Mouse (Mus musculus) liver, adult 2 months (tissue): ENCODE results near the gene Fbp1. TPM values are rescaled to one million over a fixed set of nuclear protein-coding genes. Genes with fewer than 3 reads are reported as not detected.
A peak's percentile ranks its signal among the peaks of the same experiment; 100 is the strongest.
"Not testable (repeated sequence)": the region's sequence is repeated elsewhere in the genome, so short reads cannot be mapped to it uniquely, and the experiment has no call there.

Source experiments
- DNase-seq: peaks from one replicate; pipeline ENCODE4 v3.0.0-alpha.2; 2011; ENCODE audit warnings: low read depth, low spot score; ENCODE audit errors: extremely low read depth
- H3K27ac ChIP-seq: fragments of 200-500 bp; replicated peaks from 2 replicates; pipeline ENCODE4 v1.5.1; 2012; ENCODE audit warnings: low read depth, mild to moderate bottlenecking, control low read depth, inconsistent platforms, low read length; ENCODE audit not compliant: insufficient read depth
- H3K27me3 ChIP-seq: fragments of 200-500 bp; 2 replicates; pipeline ENCODE4 v1.6.1; 2012; ENCODE audit warnings: mild to moderate bottlenecking, moderate library complexity, low read length, inconsistent platforms; ENCODE audit not compliant: control insufficient read depth, insufficient read depth
- H3K36me3 ChIP-seq: fragments of 200-500 bp; 2 replicates; pipeline ENCODE4 v1.6.1; 2012; ENCODE audit warnings: low read length, inconsistent platforms; ENCODE audit not compliant: control insufficient read depth, insufficient read depth
- H3K4me1 ChIP-seq: fragments of 200-500 bp; 2 replicates; pipeline ENCODE4 v1.6.1; 2011; ENCODE audit warnings: low read length; ENCODE audit not compliant: control insufficient read depth, insufficient read depth
- H3K4me3 ChIP-seq: fragments of 200-500 bp; 2 replicates; pipeline ENCODE4 v1.5.1; 2011; ENCODE audit warnings: low read depth, mild to moderate bottlenecking, control low read depth, low read length, moderate library complexity; ENCODE audit not compliant: insufficient read depth
- H3K79me2 ChIP-seq: fragments of 200-500 bp; 2 replicates; pipeline ENCODE4 v1.6.1; 2012; ENCODE audit warnings: inconsistent platforms, mild to moderate bottlenecking, low read length, moderate library complexity; ENCODE audit not compliant: control insufficient read depth, insufficient read depth
- H3K9ac ChIP-seq: fragments of 200-500 bp; 2 replicates; pipeline ENCODE4 v1.6.1; 2012; ENCODE audit warnings: low read depth, mild to moderate bottlenecking, control low read depth, inconsistent platforms, low read length
- CTCF ChIP-seq: fragments of 200-500 bp; IDR thresholded peaks from 2 replicates; pipeline ENCODE4 v1.5.1; 2011; ENCODE audit warnings: low read depth, low read length, control low read depth
- POLR2A ChIP-seq: fragments of 200-500 bp; IDR thresholded peaks from 2 replicates; pipeline ENCODE4 v1.6.1; 2011; ENCODE audit warnings: low read length, control low read depth; ENCODE audit not compliant: insufficient read depth; ENCODE audit errors: extremely low read depth
- WGBS: fragments of 180-500 bp; shearing (Covaris S2); methylation state at CpG from one replicate; pipeline ENCODE4 v1.1.7; 2018; 5-methylcytosine and 5-hydroxymethylcytosine counted together
- polyA plus RNA-seq: library from polyadenylated mRNA; depleted of rRNA; stranded (reverse); fragments of >200 nt; gene quantifications from 2 replicates; pipeline ENCODE4 v1.2.3, GENCODE M21; 2012; rRNA removed
- total RNA-seq: library from RNA; depleted of rRNA; stranded (reverse); fragments of >200 nt; gene quantifications from 2 replicates; pipeline ENCODE4 v1.2.3, GENCODE M21; 2014; rRNA removed

The Fbp1 gene
- total and polyA plus RNA-seq, 2 experiments, result 1,448 to 1,550 TPM

DNA sequence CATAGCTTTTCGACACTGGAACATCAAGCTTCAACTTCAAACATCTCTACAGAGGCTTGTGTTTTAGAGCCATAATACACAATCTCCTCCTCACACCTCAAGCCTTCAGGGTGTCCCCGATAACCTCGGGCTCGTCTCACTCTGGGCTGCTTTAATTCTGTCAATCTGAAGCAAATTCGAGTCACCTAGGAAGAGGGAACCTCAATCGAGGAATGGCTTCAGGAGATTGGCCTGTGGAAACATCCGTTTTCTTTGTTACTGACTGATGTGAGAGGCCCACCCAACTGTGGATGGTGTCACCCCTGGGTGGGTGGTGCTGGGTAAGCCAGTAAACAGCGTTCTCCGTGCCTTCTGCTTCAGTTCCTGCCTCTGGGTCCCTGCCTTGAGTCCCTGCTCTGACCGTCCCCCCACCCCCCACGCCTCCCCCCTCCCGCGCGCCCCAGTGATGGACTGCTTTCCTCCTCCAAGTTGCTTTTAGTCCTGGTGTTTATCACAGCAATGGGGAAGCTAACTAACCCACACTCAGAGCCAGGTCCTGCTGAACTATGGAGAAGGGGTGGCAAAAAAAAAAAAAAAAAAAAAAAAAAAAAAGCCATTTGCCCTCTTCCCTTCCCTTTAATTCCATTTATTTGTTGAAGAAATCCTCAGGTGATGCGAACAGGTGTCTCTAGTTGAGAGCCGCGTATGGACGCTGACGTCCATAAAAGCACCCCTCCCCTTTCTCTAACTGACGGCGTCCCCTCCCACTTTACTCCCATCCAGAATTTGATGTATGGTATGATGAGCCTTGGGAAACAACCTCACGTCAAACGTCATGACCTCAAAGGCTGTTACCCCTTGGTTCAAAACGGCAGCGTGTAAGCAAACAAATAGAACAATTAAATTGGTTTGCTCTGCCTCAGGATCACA lies 32.4 kb downstream of the Fbp1 start:
- H3K9ac ChIP-seq, result no peak overlapping the region
- no peaks in the 10 kb centered on the region for H3K27me3 ChIP-seq
- no peak for DNase-seq
- no peak overlapping the region for H3K27ac ChIP-seq
- H3K4me1 ChIP-seq, result 0 out of 2 replicates have a peak, but pooled peaks cover 1% of the 10 kb centered on the region
- no peaks in the 10 kb centered on the region for H3K79me2 ChIP-seq
- TF ChIP-seq POLR2A (no peak), CTCF (no peak)
- 31% methylated on average over 25 of the region's 25 CpGs for WGBS
- no peaks in the 10 kb centered on the region for H3K36me3 ChIP-seq
- no peak overlapping the region for H3K4me3 ChIP-seq

DNA sequence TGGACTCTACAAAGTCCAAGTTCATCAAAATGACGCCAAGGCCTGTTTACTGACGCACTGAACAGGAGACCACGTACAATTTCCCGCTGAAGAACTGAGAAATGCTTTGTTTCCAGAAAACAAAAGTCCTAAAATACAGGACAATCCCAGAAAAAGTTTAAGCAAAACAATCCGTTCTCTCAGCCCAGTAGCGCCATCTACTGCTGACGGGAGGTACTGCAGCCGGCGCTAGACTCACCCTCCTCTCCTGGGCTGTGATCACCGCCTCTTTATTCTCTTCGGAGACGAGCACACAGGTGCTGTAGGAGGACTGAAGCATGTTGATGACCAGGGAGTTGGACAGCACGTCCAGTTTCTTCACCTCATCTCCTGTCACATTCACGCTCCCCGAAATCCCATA lies 33.4 kb downstream of the Fbp1 start:
- peak; percentile 24 for DNase-seq
- no peaks in the 10 kb centered on the region for H3K36me3 ChIP-seq
- peak; percentile 97 for TF ChIP-seq CTCF
- TF ChIP-seq POLR2A, result no peak
- no peak overlapping the region for H3K9ac ChIP-seq
- WGBS, result 14% methylated on average over 15 of the region's 15 CpGs
- H3K79me2 ChIP-seq, result no peaks in the 10 kb centered on the region
- no peaks in the 10 kb centered on the region for H3K27me3 ChIP-seq
- H3K4me3 ChIP-seq, result no peak overlapping the region
- no peak overlapping the region for H3K27ac ChIP-seq
- 0 out of 2 replicates have a peak, but pooled peaks cover 1% of the 10 kb centered on the region for H3K4me1 ChIP-seq

DNA sequence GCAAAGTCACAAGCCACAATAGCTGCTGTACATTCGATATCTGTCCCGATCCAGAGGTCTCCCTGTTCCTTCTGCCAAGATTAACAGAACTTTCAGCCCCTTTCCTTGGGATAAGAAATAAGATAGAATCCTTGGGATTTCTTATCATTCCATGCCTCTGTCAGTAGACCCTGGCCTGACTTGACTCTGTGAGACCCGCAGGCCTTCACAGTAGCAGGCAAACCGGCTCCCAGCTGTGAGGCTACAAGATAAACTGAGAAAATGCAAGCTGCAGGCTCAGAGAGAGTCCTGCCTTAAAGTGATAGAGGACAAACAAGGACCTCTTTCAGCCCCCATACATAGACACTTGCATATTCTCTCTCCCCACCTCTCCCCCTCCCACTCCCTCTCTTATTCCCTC lies 54.7 kb downstream of the Fbp1 start:
- Histone ChIP-seq H3K79me2 (no peaks in the 10 kb centered on the region), H3K4me1 (no peaks in the 10 kb centered on the region), H3K9ac (no peak overlapping the region), H3K27me3 (no peaks in the 10 kb centered on the region), H3K4me3 (no peak overlapping the region), H3K27ac (no peak overlapping the region), H3K36me3 (no peaks in the 10 kb centered on the region)
- 59% methylated on average over 4 of the region's 4 CpGs for WGBS
- TF ChIP-seq POLR2A (no peak), CTCF (no peak)
- DNase-seq, result no peak

DNA sequence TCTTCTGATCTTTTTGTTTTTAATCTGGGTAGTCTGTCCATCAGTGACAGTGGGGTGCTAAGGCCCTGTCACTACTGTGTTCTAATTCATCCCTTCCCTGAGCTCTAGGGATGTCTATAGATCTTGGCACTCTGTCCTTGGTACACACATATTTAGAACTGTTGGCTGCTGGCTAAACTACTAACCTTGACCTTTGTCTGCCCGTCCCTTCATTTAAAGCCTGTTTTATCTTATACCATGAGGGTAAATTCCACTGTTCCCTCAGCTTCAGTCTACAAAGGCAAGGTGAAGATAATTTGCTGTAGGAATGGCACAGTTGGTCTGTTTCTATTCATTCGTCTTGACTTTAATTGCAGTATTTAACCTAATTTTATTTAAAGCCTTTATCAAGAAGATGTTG lies 55.8 kb downstream of the Fbp1 start:
- DNase-seq, result no peak
- Histone ChIP-seq H3K27me3 (no peaks in the 10 kb centered on the region), H3K27ac (no peak overlapping the region), H3K9ac (no peak overlapping the region), H3K4me1 (no peaks in the 10 kb centered on the region), H3K4me3 (no peak overlapping the region), H3K79me2 (no peaks in the 10 kb centered on the region), H3K36me3 (no peaks in the 10 kb centered on the region)
- TF ChIP-seq POLR2A (no peak), CTCF (no peak)
- 64% methylated on average over 2 of the region's 2 CpGs for WGBS

DNA sequence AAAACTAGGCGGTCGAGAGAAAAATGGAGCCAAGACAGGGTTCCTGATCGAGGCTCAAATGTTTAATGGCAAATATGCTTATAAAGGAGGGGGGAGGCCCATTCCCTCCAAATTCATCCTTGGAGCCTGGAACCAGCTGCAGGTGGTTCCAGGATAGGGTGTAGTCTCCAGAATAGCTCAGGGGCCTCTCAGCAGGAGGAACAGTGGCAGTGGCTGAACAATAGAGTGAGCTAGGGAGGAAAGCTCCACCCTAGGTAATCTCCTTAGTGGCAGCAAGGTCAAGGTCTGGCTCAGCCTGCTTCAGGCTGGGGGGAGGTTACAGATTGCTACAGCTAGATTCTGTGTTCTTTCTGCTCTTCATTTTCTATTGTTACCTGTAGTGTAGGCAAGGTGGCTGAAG lies 72.4 kb downstream of the Fbp1 start:
- not testable (repeated sequence) for H3K79me2 ChIP-seq, H3K36me3 ChIP-seq, H3K27me3 ChIP-seq, H3K9ac ChIP-seq, H3K4me1 ChIP-seq, DNase-seq, H3K4me3 ChIP-seq, H3K27ac ChIP-seq
- WGBS, result 86% methylated on average over 3 of the region's 3 CpGs

Other genes starting within 250 kb of the Fbp1 start
- 1.1 and 2.2 TPM in 2 replicates for gene Platr25, start 127.6 kb downstream of the Fbp1 start, total RNA-seq
- 0.05 and 0.07 TPM in 2 replicates for gene Platr25, start 127.6 kb downstream of the Fbp1 start, polyA plus RNA-seq
- gene Gm5141, start 102.5 kb downstream of the Fbp1 start, total RNA-seq, result 0.40 and 0.46 TPM in 2 replicates
- gene Gm5141, start 102.5 kb downstream of the Fbp1 start, polyA plus RNA-seq, result not detected in 2 replicates
- gene Fbp2, start 29.9 kb downstream of the Fbp1 start, total RNA-seq, result 0.09 TPM in 1 of 2 replicates, not detected in the other
- gene Fbp2, start 29.9 kb downstream of the Fbp1 start, polyA plus RNA-seq, result 0.09 and 0.10 TPM in 2 replicates
- 78.1 and 81.3 TPM in 2 replicates for gene 2010111I01Rik, start 76.6 kb upstream of the Fbp1 start, total RNA-seq
- 30.0 and 40.8 TPM in 2 replicates for gene 2010111I01Rik, start 76.6 kb upstream of the Fbp1 start, polyA plus RNA-seq